Mouse (Mus musculus) olfactory bulb, adult 2 months (tissue): Measurements from ENCODE around the gene Atp1a3. TPM values are rescaled to one million over a fixed set of nuclear protein-coding genes. Genes with fewer than 3 reads are reported as not detected.

Experiments used
- H3K27ac ChIP-seq: fragments of 200-500 bp; 2 replicates; pipeline ENCODE4 v1.5.1; 2012; ENCODE audit warnings: low read depth, low read length; ENCODE audit not compliant: insufficient read depth
- H3K4me1 ChIP-seq: fragments of 200-500 bp; 2 replicates; pipeline ENCODE4 v1.6.1; 2012; ENCODE audit warnings: low read length; ENCODE audit not compliant: control insufficient read depth, insufficient read depth
- H3K4me3 ChIP-seq: fragments of 200-500 bp; 2 replicates; pipeline ENCODE4 v1.5.1; 2012; ENCODE audit warnings: mild to moderate bottlenecking, low read depth, low read length, moderate library complexity; ENCODE audit not compliant: insufficient read depth
- CTCF ChIP-seq: fragments of 200-500 bp; IDR thresholded peaks from 2 replicates; pipeline ENCODE4 v1.5.1; 2012; ENCODE audit warnings: low read depth, mild to moderate bottlenecking, low read length, moderate library complexity; ENCODE audit not compliant: insufficient read depth
- POLR2A ChIP-seq: fragments of 200-500 bp; IDR thresholded peaks from 2 replicates; pipeline ENCODE4 v1.6.1; 2012; ENCODE audit warnings: mild to moderate bottlenecking, low read depth, low read length, moderate library complexity; ENCODE audit not compliant: insufficient read depth
- WGBS: fragments of 180-500 bp; shearing (Covaris S2); methylation state at CpG from one replicate; pipeline ENCODE4 v1.1.7; 2018; 5-methylcytosine and 5-hydroxymethylcytosine counted together
- polyA plus RNA-seq: library from polyadenylated mRNA; stranded (reverse); fragments of >200 nt; gene quantifications from 2 replicates; pipeline ENCODE4 v1.2.4, GENCODE M21; 2012; ENCODE audit warnings: low replicate concordance; ENCODE audit not compliant: missing spikeins, insufficient read depth, insufficient read length

Gene Atp1a3
- polyA plus RNA-seq, 1 experiment: 361 TPM

GRCm38 (mm10) chr7:25030032-25030753 lies 24.4 kb upstream of the Atp1a3 start:
- H3K27ac ChIP-seq: no peak overlapping the region
- TF ChIP-seq CTCF (no peak), POLR2A (no peak)
- H3K4me1 ChIP-seq: peaks cover 10% of the 10 kb centered on the region
- WGBS: 18% methylated on average over 5 of the region's 5 CpGs
- H3K4me3 ChIP-seq: no peak overlapping the region

GRCm38 (mm10) chr7:25026452-25026851 lies 20.7 kb upstream of the Atp1a3 start:
- Histone ChIP-seq H3K4me1 (peaks cover 17% of the 10 kb centered on the region), H3K27ac (no peak overlapping the region), H3K4me3 (no peak overlapping the region)
- WGBS: 20% methylated on average over 7 of the region's 7 CpGs
- TF ChIP-seq CTCF (no peak), POLR2A (no peak)

GRCm38 (mm10) chr7:25025855-25026439 lies 20.2 kb upstream of the Atp1a3 start:
- WGBS: 57% methylated on average over 10 of the region's 10 CpGs
- no peak overlapping the region for H3K4me3 ChIP-seq
- TF ChIP-seq POLR2A (no peak), CTCF (no peak)
- H3K4me1 ChIP-seq: peaks cover 17% of the 10 kb centered on the region
- H3K27ac ChIP-seq: no peak overlapping the region

GRCm38 (mm10) chr7:25011592-25011991 lies 5.8 kb upstream of the Atp1a3 start:
- no peak overlapping the region for H3K27ac ChIP-seq
- no peak for TF ChIP-seq POLR2A
- TF ChIP-seq CTCF: no peak
- H3K4me3 ChIP-seq: no peak overlapping the region
- WGBS: 53% methylated on average over 7 of the region's 7 CpGs
- peaks cover 46% of the 10 kb centered on the region for H3K4me1 ChIP-seq

GRCm38 (mm10) chr7:25010090-25010913 lies 4.5 kb upstream of the Atp1a3 start:
- no peak for TF ChIP-seq POLR2A
- TF ChIP-seq CTCF: peak; percentile 63; the same call in 1 of the 2 replicates
- WGBS: 4% methylated on average over 97 of the region's 97 CpGs
- peak overlapping the region; percentile 50 for H3K4me3 ChIP-seq
- H3K4me1 ChIP-seq: peaks cover 50% of the 10 kb centered on the region
- peak overlapping the region; percentile 100 for H3K27ac ChIP-seq

GRCm38 (mm10) chr7:25009099-25009700 lies 3.4 kb upstream of the Atp1a3 start:
- 4% methylated on average over 20 of the region's 20 CpGs for WGBS
- H3K27ac ChIP-seq: peak overlapping the region; percentile 100
- peak overlapping the region; percentile 50 for H3K4me3 ChIP-seq
- H3K4me1 ChIP-seq: peaks cover 50% of the 10 kb centered on the region
- TF ChIP-seq CTCF: no peak
- TF ChIP-seq POLR2A: no peak

GRCm38 (mm10) chr7:25008635-25009034 lies 2.9 kb upstream of the Atp1a3 start:
- under 1% methylated on average over 17 of the region's 17 CpGs for WGBS
- H3K4me3 ChIP-seq: peak overlapping the region; percentile 50
- H3K4me1 ChIP-seq: peaks cover 52% of the 10 kb centered on the region
- peak overlapping the region; percentile 100 for H3K27ac ChIP-seq
- TF ChIP-seq POLR2A: no peak; the same call in 1 of the 2 replicates
- TF ChIP-seq CTCF: no peak

- Histone ChIP-seq H3K4me3 (peak overlapping the region; percentile 50), H3K27ac (peak overlapping the region; percentile 100), H3K4me1 (peaks cover 59% of the 10 kb centered on the region)
- TF ChIP-seq CTCF (no peak), POLR2A (no peak)
- 6% methylated on average over 8 of the region's 8 CpGs for WGBS
Measured at GRCm38 (mm10) chr7:25007609-25008374, 2.0 kb upstream of the Atp1a3 start.
